Mouse (Mus musculus) forebrain, embryonic 11.5 days (tissue): ENCODE results near the gene Map3k1. TPM values are rescaled to one million over a fixed set of nuclear protein-coding genes. Genes with fewer than 3 reads are reported as not detected.

ENCODE experiments used
- ATAC-seq: fragments of 200-750 bp; cut with Nextera tagmentation; replicated peaks from 2 replicates; pipeline ENCODE4 v1.8.0; 2017; ENCODE audit warnings: moderate TSS enrichment; ENCODE audit not compliant: low FRiP score
- DNase-seq: peaks from one replicate; pipeline ENCODE4 v3.0.0-alpha.2; 2017; ENCODE audit warnings: low spot score
- H3K27ac ChIP-seq: fragments of 300-500 bp; sonication (generic); 2 replicates; pipeline ENCODE4 v1.5.1; 2014; ENCODE audit warnings: low read depth, low read length
- H3K27me3 ChIP-seq: fragments of 300-500 bp; sonication (generic); 2 replicates; pipeline ENCODE4 v1.6.1; 2014; ENCODE audit warnings: mild to moderate bottlenecking, low read length, mixed read lengths; ENCODE audit not compliant: control insufficient read depth, insufficient read depth
- H3K36me3 ChIP-seq: fragments of 300-500 bp; sonication (generic); 2 replicates; pipeline ENCODE4 v1.6.1; 2014; ENCODE audit warnings: mild to moderate bottlenecking, low read length, moderate library complexity, mixed read lengths; ENCODE audit not compliant: control insufficient read depth, insufficient read depth
- H3K4me1 ChIP-seq: fragments of 300-500 bp; sonication (generic); replicated peaks from 2 replicates; pipeline ENCODE4 v1.6.1; 2014; ENCODE audit warnings: low read length, mixed read lengths; ENCODE audit not compliant: control insufficient read depth, insufficient read depth
- H3K4me2 ChIP-seq: fragments of 300-500 bp; sonication (generic); 2 replicates; pipeline ENCODE4 v1.6.1; 2014; ENCODE audit warnings: low read depth, mild to moderate bottlenecking, low read length, moderate library complexity, mixed read lengths; ENCODE audit not compliant: severe bottlenecking
- H3K4me3 ChIP-seq: fragments of 300-500 bp; sonication (generic); 2 replicates; pipeline ENCODE4 v1.5.1; 2014; ENCODE audit warnings: low read depth, low read length
- H3K9ac ChIP-seq: fragments of 300-500 bp; sonication (generic); 2 replicates; pipeline ENCODE4 v1.6.1; 2014; ENCODE audit warnings: low read length
- H3K9me3 ChIP-seq: fragments of 300-500 bp; sonication (generic); 2 replicates; pipeline ENCODE4 v1.6.1; 2016; ENCODE audit warnings: low read length, mixed read lengths; ENCODE audit not compliant: control insufficient read depth
- WGBS: fragments of 180-500 bp; shearing (Covaris S2); extraction: QIAGEN DNeasy Blood & Tissue Kit; methylation state at CpG from one replicate; pipeline ENCODE4 v1.1.7; 2014; 5-methylcytosine and 5-hydroxymethylcytosine counted together
- polyA plus RNA-seq: library from polyadenylated mRNA; unstranded; fragments of >200 nt; fragmentation: Nextera tagmentation; extraction: Ambion mirVana; gene quantifications from 2 replicates; pipeline ENCODE4 v1.2.1, GENCODE M21; 2014

Gene Map3k1
- 13.6 and 13.7 TPM in 2 replicates for polyA plus RNA-seq

- peak within 1 kb of the TSS; percentile 92 for H3K9ac ChIP-seq
- peaks cover 2% of the 10 kb centered on the region; the same call in 1 of the 2 replicates for H3K27me3 ChIP-seq
- H3K4me3 ChIP-seq, result peak within 1 kb of the TSS; percentile 89
- DNase-seq (peak; percentile 89), ATAC-seq (peak; percentile 88)
- peak within 1 kb of the TSS; percentile 88 for H3K4me2 ChIP-seq
- H3K4me1 ChIP-seq, result no peaks in the 10 kb centered on the region; the same call in 1 of the 2 replicates
- no peaks in the 10 kb centered on the region for H3K36me3 ChIP-seq
- under 1% methylated on average over 72 of the region's 136 CpGs for WGBS
- peak within 1 kb of the TSS; percentile 94 for H3K27ac ChIP-seq
- no peaks in the 10 kb centered on the region for H3K9me3 ChIP-seq
Measured at GRCm38 (mm10) chr13:111808637-111809465, at the start of gene Map3k1. Map3k1 (minus strand) TSS chr13:111808993.

GRCm38 (mm10) chr13:111856786-111857455 is 48.1 kb upstream of the Map3k1 start:
- Histone ChIP-seq H3K27ac (no peak overlapping the region), H3K36me3 (no peaks in the 10 kb centered on the region), H3K9me3 (no peaks in the 10 kb centered on the region), H3K4me1 (no peaks in the 10 kb centered on the region), H3K4me3 (no peak overlapping the region), H3K27me3 (no peaks in the 10 kb centered on the region), H3K9ac (no peak overlapping the region), H3K4me2 (no peak overlapping the region)
- 82% methylated on average over 7 of the region's 7 CpGs for WGBS
- DNase-seq (no peak), ATAC-seq (no peak)

- H3K4me2 ChIP-seq, result no peak overlapping the region
- no peak for ATAC-seq
- no peaks in the 10 kb centered on the region for H3K27me3 ChIP-seq
- whole genome bisulfite sequencing, result 93% methylated on average over 7 of the region's 7 CpGs
- H3K36me3 ChIP-seq, result no peaks in the 10 kb centered on the region
- no peak for DNase-seq
- H3K9ac ChIP-seq, result no peak overlapping the region
- no peak overlapping the region for H3K27ac ChIP-seq
- no peaks in the 10 kb centered on the region for H3K4me1 ChIP-seq
- H3K4me3 ChIP-seq, result no peak overlapping the region
- H3K9me3 ChIP-seq, result no peaks in the 10 kb centered on the region
Measured at GRCm38 (mm10) chr13:111856232-111856631, 47.4 kb upstream of the Map3k1 start.

GRCm38 (mm10) chr13:111852451-111853224 is 43.8 kb upstream of the Map3k1 start:
- Histone ChIP-seq H3K4me1 (no peaks in the 10 kb centered on the region), H3K9me3 (no peaks in the 10 kb centered on the region), H3K9ac (no peak overlapping the region), H3K4me3 (no peak overlapping the region), H3K4me2 (no peak overlapping the region), H3K27ac (no peak overlapping the region), H3K36me3 (no peaks in the 10 kb centered on the region), H3K27me3 (no peaks in the 10 kb centered on the region)
- ATAC-seq, result no peak
- DNase-seq, result no peak
- 89% methylated on average over 9 of the region's 9 CpGs for WGBS

GRCm38 (mm10) chr13:111850046-111850837 is 41.4 kb upstream of the Map3k1 start:
- ATAC-seq (no peak), DNase-seq (no peak)
- Histone ChIP-seq H3K9ac (no peak overlapping the region), H3K27me3 (no peaks in the 10 kb centered on the region), H3K4me3 (no peak overlapping the region), H3K9me3 (no peaks in the 10 kb centered on the region), H3K27ac (no peak overlapping the region), H3K4me1 (no peaks in the 10 kb centered on the region), H3K4me2 (no peak overlapping the region), H3K36me3 (no peaks in the 10 kb centered on the region)
- WGBS, result 92% methylated on average over 12 of the region's 12 CpGs

GRCm38 (mm10) chr13:111845471-111845870 is 36.7 kb upstream of the Map3k1 start:
- H3K27me3 ChIP-seq, result no peaks in the 10 kb centered on the region
- 63% methylated on average over 9 of the region's 9 CpGs for WGBS
- no peak for ATAC-seq

GRCm38 (mm10) chr13:111844313-111844712 is 35.5 kb upstream of the Map3k1 start:
- no peak overlapping the region for H3K9ac ChIP-seq
- no peak for ATAC-seq
- no peak overlapping the region for H3K4me3 ChIP-seq
- no peaks in the 10 kb centered on the region for H3K9me3 ChIP-seq
- H3K4me2 ChIP-seq, result no peak overlapping the region
- no peaks in the 10 kb centered on the region for H3K4me1 ChIP-seq
- H3K27ac ChIP-seq, result no peak overlapping the region
- H3K36me3 ChIP-seq, result no peaks in the 10 kb centered on the region
- 88% methylated on average over 3 of the region's 3 CpGs for WGBS
- no peaks in the 10 kb centered on the region for H3K27me3 ChIP-seq
- no peak for DNase-seq

More at GRCm38 (mm10) chr13:111845471-111845870, 36.7 kb upstream of the Map3k1 start:
- Histone ChIP-seq H3K27ac (no peak overlapping the region), H3K9me3 (no peaks in the 10 kb centered on the region), H3K9ac (no peak overlapping the region), H3K4me2 (no peak overlapping the region), H3K4me3 (no peak overlapping the region), H3K36me3 (no peaks in the 10 kb centered on the region), H3K4me1 (no peaks in the 10 kb centered on the region)
- no peak for DNase-seq

GRCm38 (mm10) chr13:111835787-111836186 is 27.0 kb upstream of the Map3k1 start:
- H3K4me3 ChIP-seq, result no peak overlapping the region

More at GRCm38 (mm10) chr13:111835787-111836186, 27.0 kb upstream of the Map3k1 start:
- Histone ChIP-seq H3K27me3 (no peaks in the 10 kb centered on the region), H3K27ac (no peak overlapping the region), H3K4me1 (no peaks in the 10 kb centered on the region), H3K36me3 (no peaks in the 10 kb centered on the region), H3K4me2 (no peak overlapping the region), H3K9ac (no peak overlapping the region), H3K9me3 (no peaks in the 10 kb centered on the region)
- ATAC-seq, result no peak
- WGBS, result 89% methylated on average over 8 of the region's 8 CpGs
- no peak for DNase-seq
